In the genomic region with DNA sequence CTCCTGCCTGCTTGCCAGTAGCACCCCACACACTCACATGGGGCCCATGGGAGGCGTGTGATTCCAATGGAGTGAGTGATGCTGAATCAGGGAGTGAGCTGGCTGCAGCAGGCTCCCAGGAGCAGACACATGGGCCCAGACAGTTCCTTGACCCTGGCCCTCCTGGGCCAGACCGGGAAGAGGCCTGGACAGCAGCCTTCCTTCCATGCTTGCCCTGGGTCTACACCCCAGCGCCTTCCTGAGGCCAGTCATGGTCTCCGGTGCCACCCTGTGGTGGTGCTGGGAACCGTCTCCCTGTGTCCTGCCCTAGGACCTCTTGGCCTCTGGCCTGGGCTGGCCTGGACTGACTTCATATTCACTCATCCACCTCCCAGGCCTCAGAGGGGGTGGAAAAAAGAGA, we compare ENCODE assay signal across 8 mouse cellular contexts. TPM values are rescaled to one million over a fixed set of nuclear protein-coding genes. Genes with fewer than 3 reads are reported as not detected.
DNase-seq lines count a peak whose midpoint lies in the region; ATAC-seq and TF ChIP-seq lines count a peak whose summit lies in the region.
"Had no signal": no experiment of that assay in that cellular context is flagged by ENCODE, and none has a peak within 500 bp of the region (broad histone marks: within the 10 kb centered on the region; RNA-seq: fewer than 3 reads in every experiment).

No protein-coding gene starts in this region.

- H3K9me3 ChIP-seq in forebrain, embryonic 13.5 days (replicated peaks) = no peaks in the 10 kb centered on the region
- H3K9me3 ChIP-seq: heart, embryonic 13.5 days had no signal

- H3K4me2 ChIP-seq in forebrain, embryonic 13.5 days = no peak overlapping the region
- H3K4me2 ChIP-seq: heart, embryonic 13.5 days had no signal

- H3K4me3 ChIP-seq in forebrain, embryonic 13.5 days = no peak overlapping the region
- H3K4me3 ChIP-seq: heart, embryonic 13.5 days had no signal

- 36% methylated on average over 5 of the region's 5 CpGs for WGBS in forebrain, embryonic 13.5 days

- no peak overlapping the region for H3K27ac ChIP-seq in forebrain, embryonic 13.5 days
- H3K27ac ChIP-seq: heart, embryonic 13.5 days had no signal

- H3K4me1 ChIP-seq in forebrain, embryonic 13.5 days = no peaks in the 10 kb centered on the region; the same call in 1 of the 2 replicates

- TF ChIP-seq POLR2A in brain, embryonic 14.5 days (IDR thresholded peaks at IDR 0.05; ENCODE audit: borderline replicate concordance, extremely low read depth, insufficient read depth, insufficient read length, poor library complexity, severe bottlenecking) = no peak

- ATAC-seq in forebrain, embryonic 13.5 days = peak; percentile 61; the same call in 1 of the 2 replicates

- peak; percentile 84 for TF ChIP-seq CTCF in brain, embryonic 14.5 days (IDR thresholded peaks at IDR 0.05; ENCODE audit: borderline replicate concordance, extremely low read depth, insufficient read depth, insufficient read length)

- H3K27me3 ChIP-seq in forebrain, embryonic 13.5 days = no peaks in the 10 kb centered on the region
- H3K27me3 ChIP-seq: heart, embryonic 13.5 days had no signal

- H3K9ac ChIP-seq in forebrain, embryonic 13.5 days = no peak overlapping the region
- H3K9ac ChIP-seq: heart, embryonic 13.5 days had no signal

- peak; percentile 85 for DNase-seq in Muller cell, postnatal 12 days (ENCODE audit: inconsistent ontology term)
- DNase-seq in brain, embryonic 14.5 days (ENCODE audit: low read depth) = peak; percentile 55
- peak; percentile 83 for DNase-seq in heart, postnatal 4 days
- peak; percentile 30 for DNase-seq in layer of hippocampus, adult 9-10 months (ENCODE audit: low spot score)
- peak; percentile 59 for DNase-seq in lung, postnatal 25 days (ENCODE audit: low spot score)
- DNase-seq in right cerebral cortex, postnatal 4 days = peak; percentile 57

- peaks cover 73% of the 10 kb centered on the region for H3K36me3 ChIP-seq in forebrain, embryonic 13.5 days (ENCODE audit: poor library complexity, severe bottlenecking)

RNA-seq across cellular contexts. Expression of gene Nectin1, which starts 58.1 kb away (rescaled TPM):
- polyA plus RNA-seq in brain, embryonic 14.5 days (2012; rRNA removed) = 14.4 and 31.1 TPM in 2 replicates
- polyA plus RNA-seq in forebrain, embryonic 13.5 days (2015; fragmentation: Nextera tagmentation; extraction: Ambion mirVana) = 8.8 and 10.0 TPM in 2 replicates
- total RNA-seq in heart, postnatal 4 days (2021) = 1 to 10 TPM; 8.3 to 8.9 TPM

Comparison
In these comparisons a context has a peak if more than half of its experiments do, and no peak if none do; other contexts are left out.
1. DNase-seq: peak in every context shown above with its lines; median percentile 85 in Muller cell, postnatal 12 days; 83 in heart, postnatal 4 days; 59 in lung, postnatal 25 days; 57 in right cerebral cortex, postnatal 4 days; 55 in brain, embryonic 14.5 days; 30 in layer of hippocampus, adult 9-10 months.